Mouse (Mus musculus) forebrain, embryonic 14.5 days (tissue): ENCODE data around the gene Mecom. TPM values are rescaled to one million over a fixed set of nuclear protein-coding genes. Genes with fewer than 3 reads are reported as not detected.
A peak's percentile ranks its signal among the peaks of the same experiment; 100 is the strongest.
"Not testable (repeated sequence)": the region's sequence is repeated elsewhere in the genome, so short reads cannot be mapped to it uniquely, and the experiment has no call there.

Experiments used
- ATAC-seq: fragments of 200-750 bp; cut with Nextera tagmentation; 2 replicates; pipeline ENCODE4 v1.8.0; 2017; ENCODE audit warnings: mild to moderate bottlenecking, moderate library complexity
- DNase-seq: peaks from one replicate; pipeline ENCODE4 v3.0.0-alpha.2; 2015; ENCODE audit warnings: low spot score
- H3K27ac ChIP-seq: fragments of 300-500 bp; sonication (generic); 2 replicates; pipeline ENCODE4 v1.5.1; 2014; ENCODE audit warnings: low read depth, mild to moderate bottlenecking, control low read depth, low read length, moderate library complexity
- H3K27me3 ChIP-seq: fragments of 300-500 bp; sonication (generic); replicated peaks from 2 replicates; pipeline ENCODE4 v1.6.1; 2014; ENCODE audit warnings: low read length, control low read depth, mixed read lengths; ENCODE audit not compliant: control insufficient read depth, insufficient read depth
- H3K36me3 ChIP-seq: fragments of 300-500 bp; sonication (generic); 2 replicates; pipeline ENCODE4 v1.6.1; 2014; ENCODE audit warnings: low read length, control low read depth; ENCODE audit not compliant: control insufficient read depth, insufficient read depth
- H3K4me1 ChIP-seq: fragments of 300-500 bp; sonication (generic); 2 replicates; pipeline ENCODE4 v1.6.1; 2014; ENCODE audit warnings: antibody characterized with exemption, low read length, control low read depth; ENCODE audit not compliant: control insufficient read depth, insufficient read depth
- H3K4me2 ChIP-seq: fragments of 300-500 bp; sonication (generic); 2 replicates; pipeline ENCODE4 v1.6.1; 2014; ENCODE audit warnings: mild to moderate bottlenecking, control low read depth, low read length
- H3K4me3 ChIP-seq: fragments of 300-500 bp; sonication (generic); 2 replicates; pipeline ENCODE4 v1.5.1; 2014; ENCODE audit warnings: low read depth, low read length, control low read depth
- H3K9ac ChIP-seq: fragments of 300-500 bp; sonication (generic); 2 replicates; pipeline ENCODE4 v1.6.1; 2014; ENCODE audit warnings: mild to moderate bottlenecking, low read length, control low read depth, moderate library complexity
- H3K9me3 ChIP-seq: fragments of 300-500 bp; sonication (generic); replicated peaks from 2 replicates; pipeline ENCODE4 v1.6.1; 2016; ENCODE audit warnings: low read length, control low read depth, mixed read lengths; ENCODE audit not compliant: control insufficient read depth
- WGBS: fragments of 180-500 bp; shearing (Covaris S2); extraction: QIAGEN DNeasy Blood & Tissue Kit; methylation state at CpG from one replicate; pipeline ENCODE4 v1.1.7; 2014; 5-methylcytosine and 5-hydroxymethylcytosine counted together
- polyA plus RNA-seq: library from polyadenylated mRNA; unstranded; fragments of >200 nt; fragmentation: Nextera tagmentation; extraction: Ambion mirVana; gene quantifications from 2 replicates; pipeline ENCODE4 v1.2.1, GENCODE M21; 2014

Mecom gene
- polyA plus RNA-seq, 1 experiment from 2014 or later, result 3.2 TPM

DNA sequence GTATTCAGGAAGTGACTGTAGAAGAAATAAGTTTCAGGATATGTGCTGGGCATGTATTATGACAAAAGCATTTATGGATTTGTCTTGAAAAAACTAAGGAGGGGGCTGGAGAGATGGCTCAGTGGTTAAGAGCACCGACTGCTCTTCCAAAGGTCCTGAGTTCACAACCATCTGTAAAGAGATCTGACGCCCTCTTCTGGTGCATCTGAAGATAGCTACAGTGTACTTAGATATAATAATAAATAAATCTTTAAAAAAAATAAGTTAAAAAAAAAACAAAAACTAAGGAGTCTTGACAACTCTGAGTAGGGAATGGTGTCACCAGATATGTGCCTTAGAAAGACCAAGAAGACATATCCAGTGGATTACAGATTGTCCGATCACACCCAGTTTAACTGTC is 27.1 kb downstream of the Mecom start:
- not testable (repeated sequence) for H3K27ac ChIP-seq, H3K36me3 ChIP-seq, H3K4me1 ChIP-seq, DNase-seq, H3K9ac ChIP-seq, H3K4me3 ChIP-seq, ATAC-seq, H3K9me3 ChIP-seq, H3K4me2 ChIP-seq
- 55% methylated on average over 3 of the region's 3 CpGs for WGBS
- peaks cover 10% of the 10 kb centered on the region; the same call in 1 of the 2 replicates for H3K27me3 ChIP-seq

DNA sequence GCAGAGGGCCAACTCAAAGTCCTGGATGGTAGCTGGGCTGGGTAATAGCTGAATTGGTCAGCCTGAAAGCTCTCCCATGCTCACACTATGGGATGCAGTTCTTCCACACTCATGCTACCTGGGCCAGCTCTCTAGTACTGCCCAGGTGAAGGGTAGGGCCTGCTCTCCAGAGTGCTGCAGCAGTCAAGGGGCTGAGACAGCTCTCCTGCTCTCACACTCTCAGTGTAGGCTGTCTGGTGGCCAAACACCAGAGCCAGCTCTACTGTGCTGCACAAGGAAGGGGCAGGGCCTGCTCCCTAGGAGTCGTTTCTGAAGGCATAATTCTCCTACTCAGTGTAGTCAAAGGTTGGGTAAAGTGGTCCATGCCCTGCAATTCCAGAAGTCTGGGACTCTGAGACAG is 28.4 kb downstream of the Mecom start:
- H3K4me3 ChIP-seq, result no peak overlapping the region

DNA sequence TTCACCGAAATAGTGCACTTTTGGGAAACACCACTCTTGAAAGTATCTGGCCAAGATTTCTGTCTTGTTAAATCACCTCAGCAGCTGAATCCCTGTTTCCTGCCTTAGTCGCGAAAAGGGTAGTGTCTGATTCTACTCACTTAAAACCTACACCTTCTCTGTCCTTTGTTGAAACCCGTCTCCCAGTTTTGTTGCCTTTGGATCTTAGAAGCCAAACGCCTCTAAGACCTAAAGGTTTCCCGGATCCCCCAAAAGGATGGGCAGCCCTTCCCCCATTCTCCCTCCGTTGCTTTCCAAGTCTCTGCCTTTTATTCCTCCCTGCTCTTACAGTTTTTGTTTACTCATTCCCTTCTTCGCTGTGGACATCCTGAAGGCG is 32.0 kb downstream of the Mecom start:
- WGBS, result 14% methylated on average over 9 of the region's 9 CpGs
- Histone ChIP-seq H3K4me2 (peak overlapping the region; percentile 49), H3K4me1 (0 out of 2 replicates have a peak, but pooled peaks cover 2% of the 10 kb centered on the region), H3K27ac (no peak overlapping the region), H3K9me3 (no peaks in the 10 kb centered on the region), H3K36me3 (no peaks in the 10 kb centered on the region), H3K4me3 (no peak overlapping the region), H3K9ac (no peak overlapping the region), H3K27me3 (peaks cover 42% of the 10 kb centered on the region)
- DNase-seq (no peak), ATAC-seq (no peak)

More for the DNA sequence above, 28.4 kb downstream of the Mecom start:
- Histone ChIP-seq H3K36me3 (no peaks in the 10 kb centered on the region), H3K27me3 (peaks cover 18% of the 10 kb centered on the region; the same call in 1 of the 2 replicates), H3K9ac (no peak overlapping the region), H3K27ac (no peak overlapping the region), H3K4me2 (no peak overlapping the region), H3K9me3 (no peaks in the 10 kb centered on the region), H3K4me1 (0 out of 2 replicates have a peak, but pooled peaks cover 2% of the 10 kb centered on the region)
- 64% methylated on average over 1 of the region's 1 CpGs for WGBS
- DNase-seq (no peak), ATAC-seq (no peak)

DNA sequence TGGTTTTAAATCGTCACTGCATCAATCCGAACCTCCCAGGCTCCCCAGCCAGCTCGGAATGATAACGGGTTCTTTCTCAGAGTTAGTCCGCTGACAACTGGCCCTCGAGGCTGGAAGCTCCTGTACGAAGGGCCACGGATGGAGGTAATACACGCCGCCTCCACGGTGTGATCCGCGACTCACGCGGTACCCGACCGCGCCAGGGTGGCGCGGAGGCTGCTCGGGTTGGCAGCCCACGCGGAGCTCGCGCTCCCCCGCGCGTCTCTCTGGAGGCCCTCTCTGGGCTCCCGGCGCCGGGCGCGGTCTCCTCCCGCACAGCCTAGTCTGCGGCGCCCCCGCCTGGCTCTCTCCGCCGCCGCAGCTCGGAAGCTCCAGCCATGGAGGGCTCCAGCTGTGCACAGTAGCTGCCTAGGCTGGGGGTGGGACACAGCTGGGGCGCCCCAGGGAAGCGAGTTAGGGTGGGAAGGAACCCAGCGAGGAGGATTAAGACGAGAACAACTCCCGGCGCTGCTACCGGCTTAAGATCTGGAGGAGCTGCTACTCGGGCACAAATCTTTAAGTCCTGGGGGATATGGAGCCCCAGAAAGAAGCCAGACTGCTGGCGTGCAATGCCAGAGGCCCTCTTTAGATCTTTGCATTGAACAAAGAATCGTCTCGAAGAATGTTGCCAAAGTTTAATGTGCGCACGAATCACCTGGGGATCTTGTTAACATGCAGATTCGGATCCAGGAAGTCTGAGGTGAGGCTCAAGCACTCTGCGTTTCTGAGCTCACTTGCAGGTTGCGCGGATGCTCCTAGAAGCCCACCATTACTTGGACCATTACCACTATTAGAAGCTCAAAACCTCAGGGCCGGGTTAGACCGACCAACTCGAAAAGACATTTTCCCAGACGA is 32.7 kb downstream of the Mecom start:
- H3K4me2 ChIP-seq, result peak overlapping the region; percentile 49
- ATAC-seq (peak; percentile 86), DNase-seq (peak; percentile 72)
- 2% methylated on average over 61 of the region's 62 CpGs for WGBS
- H3K9me3 ChIP-seq, result no peaks in the 10 kb centered on the region
- peak overlapping the region; percentile 22 for H3K4me3 ChIP-seq
- no peak overlapping the region for H3K27ac ChIP-seq
- H3K27me3 ChIP-seq, result peaks cover 47% of the 10 kb centered on the region
- H3K9ac ChIP-seq, result no peak overlapping the region
- 0 out of 2 replicates have a peak, but pooled peaks cover 2% of the 10 kb centered on the region for H3K4me1 ChIP-seq
- no peaks in the 10 kb centered on the region for H3K36me3 ChIP-seq

DNA sequence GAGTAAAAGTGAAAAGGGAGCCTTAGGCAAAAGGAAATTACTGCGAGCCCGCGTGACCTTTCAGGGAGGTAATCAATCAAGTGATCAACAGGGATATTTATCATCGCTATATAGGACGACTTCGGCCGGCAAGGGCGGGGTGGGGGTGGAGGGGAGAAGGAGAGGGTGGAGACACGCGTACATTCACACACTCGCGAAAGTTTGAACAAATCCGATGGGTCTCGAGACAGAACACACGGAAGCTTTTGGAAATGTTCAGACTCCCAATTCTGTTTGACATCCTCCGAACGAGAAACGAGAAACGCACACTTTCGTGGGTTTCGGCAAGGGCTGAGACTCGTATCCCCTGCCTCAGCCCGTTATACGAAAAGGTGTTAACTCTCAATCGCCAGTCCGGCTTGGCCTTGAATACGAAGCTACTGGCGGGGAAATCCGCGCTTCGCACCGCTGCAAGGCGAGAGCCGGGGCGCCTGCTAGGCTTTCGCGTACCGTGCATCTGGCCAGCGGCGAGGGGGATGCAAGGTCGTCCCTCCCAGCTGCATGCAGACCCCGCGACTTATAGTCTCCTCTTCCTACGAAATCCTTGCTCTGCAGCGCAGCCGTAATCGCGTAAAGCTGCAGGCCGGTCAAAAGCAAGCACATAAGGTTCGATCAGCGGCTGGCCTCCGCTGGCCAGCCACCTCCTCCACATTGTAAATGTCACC is 33.6 kb downstream of the Mecom start:
- H3K27ac ChIP-seq, result no peak overlapping the region
- peak overlapping the region; percentile 22 for H3K4me3 ChIP-seq
- no peaks in the 10 kb centered on the region for H3K9me3 ChIP-seq
- DNase-seq, result peak; percentile 55
- 0 out of 2 replicates have a peak, but pooled peaks cover 2% of the 10 kb centered on the region for H3K4me1 ChIP-seq
- no peaks in the 10 kb centered on the region for H3K36me3 ChIP-seq
- peak; percentile 16; the same call in 1 of the 2 replicates for ATAC-seq
- H3K4me2 ChIP-seq, result peak overlapping the region; percentile 49
- no peak overlapping the region; the same call in 1 of the 2 replicates for H3K9ac ChIP-seq
- WGBS, result under 1% methylated on average over 52 of the region's 52 CpGs
- peaks cover 53% of the 10 kb centered on the region for H3K27me3 ChIP-seq

DNA sequence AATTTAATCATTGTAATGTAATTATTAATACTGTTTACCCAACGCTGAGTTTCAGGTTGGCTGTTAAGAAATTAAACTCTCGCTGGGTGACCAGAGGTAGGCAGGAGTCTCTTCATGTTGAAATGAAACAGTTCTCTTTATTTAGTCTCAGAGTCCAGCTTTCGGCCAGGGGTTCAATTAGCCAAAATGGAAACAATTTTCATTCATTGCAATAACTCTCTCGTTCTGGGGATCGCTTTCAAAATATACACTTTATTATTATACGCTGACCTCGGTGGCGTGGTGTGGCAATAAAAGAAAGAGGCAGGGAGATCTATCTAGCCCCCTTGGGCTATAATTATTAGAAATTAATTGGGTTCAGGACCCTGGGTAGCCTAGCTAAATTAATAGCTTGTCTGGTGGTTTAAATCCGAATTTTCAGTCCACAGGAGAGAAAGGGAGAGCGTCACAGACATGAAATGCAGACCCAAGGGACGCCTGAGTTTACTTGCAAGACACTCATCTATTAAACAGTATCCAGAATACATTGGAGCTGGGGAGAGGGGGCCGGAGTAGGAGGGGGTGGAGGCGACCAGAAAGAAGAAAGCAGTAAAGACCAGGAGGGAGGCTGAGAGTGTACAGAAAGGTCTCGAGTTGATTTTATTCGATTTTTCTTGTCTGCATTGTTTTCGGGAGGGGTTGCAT is 34.4 kb downstream of the Mecom start:
- H3K4me2 ChIP-seq, result peak overlapping the region; percentile 49
- H3K9ac ChIP-seq, result no peak overlapping the region
- no peak overlapping the region for H3K27ac ChIP-seq
- WGBS, result 2% methylated on average over 16 of the region's 16 CpGs
- no peaks in the 10 kb centered on the region for H3K36me3 ChIP-seq
- ATAC-seq (no peak), DNase-seq (no peak)
- H3K27me3 ChIP-seq, result peaks cover 53% of the 10 kb centered on the region
- 0 out of 2 replicates have a peak, but pooled peaks cover 4% of the 10 kb centered on the region for H3K4me1 ChIP-seq
- H3K4me3 ChIP-seq, result peak overlapping the region; percentile 22; the same call in 1 of the 2 replicates
- H3K9me3 ChIP-seq, result no peaks in the 10 kb centered on the region

DNA sequence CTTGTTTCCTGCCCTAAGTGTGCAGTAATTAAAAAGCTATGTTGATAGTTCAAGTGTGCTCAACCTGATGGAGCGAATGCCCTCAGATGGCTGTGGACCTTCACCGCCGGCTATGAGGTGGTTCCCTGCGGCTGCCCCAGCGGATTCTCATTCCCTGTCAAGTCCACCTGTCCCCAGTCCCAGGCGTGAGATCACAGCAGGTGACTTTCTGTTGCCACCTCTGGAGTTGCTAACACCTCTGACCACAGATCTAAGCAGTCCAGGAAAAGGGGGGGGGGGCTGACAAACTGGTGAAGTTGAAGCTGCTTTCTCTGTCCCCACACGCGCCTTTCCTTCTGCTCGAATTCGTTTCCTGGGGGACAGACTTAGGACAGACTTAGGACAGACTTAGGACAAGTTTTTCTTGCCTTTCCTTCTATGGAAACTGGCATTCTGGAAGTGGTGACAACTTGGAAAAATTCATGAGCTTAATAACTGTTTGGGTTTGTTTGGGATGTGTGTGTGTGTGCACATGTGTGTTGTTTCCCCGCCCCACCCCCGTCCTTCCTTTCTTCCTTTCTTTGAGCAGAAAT is 35.3 kb downstream of the Mecom start:
- H3K4me2 ChIP-seq, result no peak overlapping the region
- H3K27ac ChIP-seq, result no peak overlapping the region
- no peaks in the 10 kb centered on the region for H3K9me3 ChIP-seq
- H3K4me3 ChIP-seq, result no peak overlapping the region
- no peak for DNase-seq
- H3K4me1 ChIP-seq, result 0 out of 2 replicates have a peak, but pooled peaks cover 7% of the 10 kb centered on the region
- peaks cover 56% of the 10 kb centered on the region for H3K27me3 ChIP-seq
- no peak overlapping the region for H3K9ac ChIP-seq
- no peak for ATAC-seq
- WGBS, result 6% methylated on average over 12 of the region's 12 CpGs
- no peaks in the 10 kb centered on the region for H3K36me3 ChIP-seq

DNA sequence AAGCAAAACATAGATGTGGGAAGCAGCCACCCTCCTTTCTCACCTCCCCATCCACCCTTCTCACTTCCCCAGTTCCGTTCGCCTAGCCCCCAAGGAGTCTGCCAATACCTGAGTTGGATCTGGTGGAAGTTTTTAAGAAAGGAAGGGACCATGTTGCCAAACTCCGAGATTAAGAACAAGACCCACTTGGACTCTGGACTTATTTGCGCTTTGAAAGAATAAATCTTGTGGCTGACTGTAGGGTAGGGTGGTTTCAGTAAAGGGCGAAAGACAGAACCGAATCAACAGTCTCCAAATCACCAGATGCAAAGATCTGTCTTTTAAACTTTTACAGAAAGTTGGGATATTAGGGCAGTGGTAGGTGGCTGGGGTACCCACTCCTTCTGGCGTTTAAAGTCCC is 36.0 kb downstream of the Mecom start:
- Histone ChIP-seq H3K27ac (no peak overlapping the region), H3K4me3 (no peak overlapping the region), H3K4me1 (peaks cover 10% of the 10 kb centered on the region; the same call in 1 of the 2 replicates), H3K4me2 (no peak overlapping the region), H3K36me3 (no peaks in the 10 kb centered on the region), H3K27me3 (peaks cover 56% of the 10 kb centered on the region), H3K9me3 (no peaks in the 10 kb centered on the region), H3K9ac (no peak overlapping the region)
- WGBS, result 18% methylated on average over 7 of the region's 7 CpGs
- ATAC-seq (no peak), DNase-seq (no peak)
